Mouse (Mus musculus) B cell, adult 62 days (primary cell): ENCODE results near the gene Vmn1r174. TPM values are rescaled to one million over a fixed set of nuclear protein-coding genes. Genes with fewer than 3 reads are reported as not detected.

ENCODE experiments used
- total RNA-seq: library from RNA; stranded (reverse); gene quantifications from 4 replicates; pipeline ENCODE4 v1.2.4, GENCODE M21; 2023

Vmn1r174 gene
- total RNA-seq = not detected in 4 replicates

GRCm38 (mm10) chr7:23751970-23752369 is at the start of gene Vmn1r174:
TSS of gene Vmn1r174 (plus strand) at chr7:23752270.

GRCm38 (mm10) chr7:23810543-23810942 is 58.5 kb downstream of the Vmn1r174 start, which contains the start of gene Vmn1r175:
TSS of gene Vmn1r175 (minus strand) at chr7:23810643.

Other genes with a start within 250 kb of the Vmn1r174 start
- not detected in 4 replicates for gene Vmn1r167, start 245.1 kb upstream of the Vmn1r174 start, total RNA-seq
- not detected in 4 replicates for gene Vmn1r168, start 212.5 kb upstream of the Vmn1r174 start, total RNA-seq
- not detected in 4 replicates for gene Vmn1r169, start 176.7 kb upstream of the Vmn1r174 start, total RNA-seq
- not detected in 4 replicates for gene Vmn1r170, start 146.1 kb upstream of the Vmn1r174 start, total RNA-seq
- gene Vmn1r171, start 121.5 kb upstream of the Vmn1r174 start, total RNA-seq = not detected in 4 replicates
- not detected in 4 replicates for gene Vmn1r172, start 94.0 kb upstream of the Vmn1r174 start, total RNA-seq
- gene Vmn1r173, start 51.6 kb upstream of the Vmn1r174 start, total RNA-seq = not detected in 4 replicates
- gene Vmn1r175, start 58.4 kb downstream of the Vmn1r174 start, total RNA-seq = not detected in 4 replicates
- gene Vmn1r176, start 85.1 kb downstream of the Vmn1r174 start, total RNA-seq = not detected in 4 replicates
- not detected in 4 replicates for gene Vmn1r177, start 114.2 kb downstream of the Vmn1r174 start, total RNA-seq
- not detected in 4 replicates for gene Vmn1r178, start 139.7 kb downstream of the Vmn1r174 start, total RNA-seq
- not detected in 4 replicates for gene Vmn1r179, start 174.7 kb downstream of the Vmn1r174 start, total RNA-seq
- not detected in 4 replicates for gene Vmn1r180, start 198.4 kb downstream of the Vmn1r174 start, total RNA-seq
- not detected in 4 replicates for gene Vmn1r181, start 222.3 kb downstream of the Vmn1r174 start, total RNA-seq
- not detected in 4 replicates for gene V1rd19, start 249.4 kb downstream of the Vmn1r174 start, total RNA-seq